Mouse (Mus musculus): ENCODE data around the gene Ripply2. TPM values are rescaled to one million over a fixed set of nuclear protein-coding genes. Genes with fewer than 3 reads are reported as not detected.

Ripply2 gene
- polyA plus RNA-seq, 2 experiments: not detected

GRCm38 (mm10) chr9:86980048-86980447 is 35.3 kb upstream of the Ripply2 start:
- ATAC-seq (ENCODE audit: insufficient read depth) (no peak), DNase-seq (ENCODE audit: low read depth in 3 of 3, low spot score in 3 of 3) (no peak)
- Histone ChIP-seq H3K4me3 (ENCODE audit: insufficient read depth in 1 of 2, low read depth in 2 of 2, low read length in 2 of 2) (no peak overlapping the region), H3K9ac (replicated peaks) (no peak overlapping the region), H3K27me3 (ENCODE audit: control insufficient read depth, insufficient read depth, low read length) (no peaks in the 10 kb centered on the region), H3K4me1 (replicated peaks; ENCODE audit: control insufficient read depth in 2 of 2, insufficient read depth in 2 of 2, low read length in 1 of 2) (no peaks in the 10 kb centered on the region), H3K9me3 (ENCODE audit: control insufficient read depth, low read length) (no peaks in the 10 kb centered on the region), H3K4me2 (ENCODE audit: low read depth) (no peak overlapping the region), H3K27ac (no peak overlapping the region), H3K36me3 (replicated peaks; ENCODE audit: control insufficient read depth, insufficient read depth, low read depth) (no peaks in the 10 kb centered on the region)
- TF ChIP-seq CTCF (IDR thresholded peaks at IDR 0.05; ENCODE audit: low read depth) (no peak), EP300 (IDR thresholded peaks at IDR 0.05; ENCODE audit: low read depth) (no peak)

DNA sequence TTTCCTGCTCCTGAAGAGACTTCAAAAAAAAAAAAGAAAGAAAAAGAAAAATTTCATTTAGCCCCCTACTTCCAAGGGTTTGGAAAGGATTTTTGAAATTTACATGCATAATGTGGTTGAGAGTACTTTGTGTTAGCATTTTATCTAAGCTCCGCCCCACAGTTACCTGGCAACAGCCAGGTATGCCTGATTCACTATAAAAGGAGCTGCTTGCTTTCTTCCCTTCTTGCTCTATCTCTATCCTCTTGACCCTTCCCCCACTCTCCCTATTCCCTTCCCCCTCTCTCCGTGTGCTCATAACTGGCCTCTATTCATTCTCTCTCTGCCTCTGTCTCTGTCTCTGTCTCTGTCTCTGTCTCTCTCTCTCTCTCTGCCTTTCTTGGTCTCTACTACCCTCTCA is 34.4 kb upstream of the Ripply2 start:
- Histone ChIP-seq H3K4me2 (ENCODE audit: low read depth) (no peak overlapping the region), H3K9ac (replicated peaks) (no peak overlapping the region), H3K36me3 (replicated peaks; ENCODE audit: control insufficient read depth, insufficient read depth, low read depth) (no peaks in the 10 kb centered on the region), H3K27me3 (ENCODE audit: control insufficient read depth, insufficient read depth, low read length) (no peaks in the 10 kb centered on the region), H3K4me1 (replicated peaks; ENCODE audit: control insufficient read depth in 2 of 2, insufficient read depth in 2 of 2, low read length in 1 of 2) (no peaks in the 10 kb centered on the region), H3K27ac (no peak overlapping the region), H3K4me3 (ENCODE audit: insufficient read depth in 1 of 2, low read depth in 2 of 2, low read length in 2 of 2) (no peak overlapping the region), H3K9me3 (ENCODE audit: control insufficient read depth, low read length) (no peaks in the 10 kb centered on the region)
- ATAC-seq (ENCODE audit: insufficient read depth): no peak
- 33% methylated on average over 2 of the region's 2 CpGs for WGBS (ENCODE audit: insufficient replicate concordance)
- no peak for DNase-seq (ENCODE audit: low read depth in 3 of 3, low spot score in 3 of 3)
- TF ChIP-seq EP300 (IDR thresholded peaks at IDR 0.05; ENCODE audit: low read depth) (no peak), CTCF (IDR thresholded peaks at IDR 0.05; ENCODE audit: low read depth) (no peak)

- Histone ChIP-seq H3K36me3 (replicated peaks; ENCODE audit: control insufficient read depth, insufficient read depth, low read depth) (no peaks in the 10 kb centered on the region), H3K9me3 (ENCODE audit: control insufficient read depth, low read length) (no peaks in the 10 kb centered on the region), H3K4me3 (ENCODE audit: insufficient read depth in 1 of 2, low read depth in 2 of 2, low read length in 2 of 2) (no peak overlapping the region), H3K9ac (replicated peaks) (no peak overlapping the region), H3K27ac (no peak overlapping the region), H3K27me3 (ENCODE audit: control insufficient read depth, insufficient read depth, low read length) (no peaks in the 10 kb centered on the region), H3K4me2 (ENCODE audit: low read depth) (no peak overlapping the region), H3K4me1 (replicated peaks; ENCODE audit: control insufficient read depth in 2 of 2, insufficient read depth in 2 of 2, low read length in 1 of 2) (no peaks in the 10 kb centered on the region)
- DNase-seq (ENCODE audit: low read depth in 3 of 3, low spot score in 3 of 3) (no peak), ATAC-seq (ENCODE audit: insufficient read depth) (no peak)
- no peak for TF ChIP-seq CTCF (IDR thresholded peaks at IDR 0.05; ENCODE audit: low read depth)
- no peak for TF ChIP-seq EP300 (IDR thresholded peaks at IDR 0.05; ENCODE audit: low read depth)
- 12% methylated on average over 10 of the region's 10 CpGs for WGBS (ENCODE audit: insufficient replicate concordance)
Observed at GRCm38 (mm10) chr9:86981551-86981950, 33.8 kb upstream of the Ripply2 start.

DNA sequence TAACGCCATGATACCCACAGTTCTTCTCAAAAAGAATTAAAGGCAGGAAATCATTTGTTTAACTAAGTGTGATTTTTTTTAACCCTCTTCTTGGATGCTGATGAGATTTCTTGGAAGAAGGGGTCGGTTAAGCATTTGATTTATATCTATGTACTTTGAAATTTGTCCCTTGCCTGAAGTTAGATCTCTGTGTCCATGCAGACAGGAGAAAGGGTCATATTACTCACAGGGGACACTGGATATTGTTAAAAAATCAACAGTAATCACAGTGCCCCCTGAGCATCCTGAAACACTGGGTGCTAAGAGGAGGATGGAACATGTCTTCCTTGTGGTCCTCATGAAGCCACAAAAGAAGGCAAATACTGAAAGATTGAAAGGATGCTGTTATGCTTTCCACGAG is 30.8 kb upstream of the Ripply2 start:
- Histone ChIP-seq H3K4me3 (ENCODE audit: insufficient read depth in 1 of 2, low read depth in 2 of 2, low read length in 2 of 2) (no peak overlapping the region), H3K4me2 (ENCODE audit: low read depth) (no peak overlapping the region), H3K27me3 (ENCODE audit: control insufficient read depth, insufficient read depth, low read length) (no peaks in the 10 kb centered on the region), H3K9ac (replicated peaks) (no peak overlapping the region), H3K9me3 (ENCODE audit: control insufficient read depth, low read length) (no peaks in the 10 kb centered on the region), H3K36me3 (replicated peaks; ENCODE audit: control insufficient read depth, insufficient read depth, low read depth) (no peaks in the 10 kb centered on the region), H3K27ac (no peak overlapping the region), H3K4me1 (replicated peaks; ENCODE audit: control insufficient read depth in 2 of 2, insufficient read depth in 2 of 2, low read length in 1 of 2) (no peaks in the 10 kb centered on the region)
- 48% methylated on average over 3 of the region's 3 CpGs for WGBS (ENCODE audit: insufficient replicate concordance)
- DNase-seq (ENCODE audit: low read depth in 3 of 3, low spot score in 3 of 3): no peak
- TF ChIP-seq CTCF (IDR thresholded peaks at IDR 0.05; ENCODE audit: low read depth): no peak
- no peak for TF ChIP-seq EP300 (IDR thresholded peaks at IDR 0.05; ENCODE audit: low read depth)
- ATAC-seq (ENCODE audit: insufficient read depth): no peak

- Histone ChIP-seq H3K4me3 (ENCODE audit: insufficient read depth in 1 of 2, low read depth in 2 of 2, low read length in 2 of 2) (no peak overlapping the region), H3K9ac (replicated peaks) (no peak overlapping the region), H3K27ac (no peak overlapping the region), H3K9me3 (ENCODE audit: control insufficient read depth, low read length) (no peaks in the 10 kb centered on the region), H3K4me1 (replicated peaks; ENCODE audit: control insufficient read depth in 2 of 2, insufficient read depth in 2 of 2, low read length in 1 of 2) (no peaks in the 10 kb centered on the region), H3K36me3 (replicated peaks; ENCODE audit: control insufficient read depth, insufficient read depth, low read depth) (no peaks in the 10 kb centered on the region), H3K4me2 (ENCODE audit: low read depth) (no peak overlapping the region), H3K27me3 (ENCODE audit: control insufficient read depth, insufficient read depth, low read length) (no peaks in the 10 kb centered on the region)
- DNase-seq (ENCODE audit: low read depth in 3 of 3, low spot score in 3 of 3) (no peak), ATAC-seq (ENCODE audit: insufficient read depth) (no peak)
- WGBS (ENCODE audit: insufficient replicate concordance): 51% methylated on average over 6 of the region's 6 CpGs
- TF ChIP-seq EP300 (IDR thresholded peaks at IDR 0.05; ENCODE audit: low read depth) (no peak), CTCF (IDR thresholded peaks at IDR 0.05; ENCODE audit: low read depth) (no peak)
Observed at GRCm38 (mm10) chr9:86985105-86985504, 30.2 kb upstream of the Ripply2 start.

Measured in liver, embryonic 14.5 days (tissue).